Mouse (Mus musculus) heart, adult 2 months (tissue): ENCODE measurements around the gene Cnnm1. TPM values are rescaled to one million over a fixed set of nuclear protein-coding genes. Genes with fewer than 3 reads are reported as not detected.

ENCODE experiments used
- DNase-seq, 2 experiments: peaks; one replicate each; pipeline ENCODE4 v3.0.0; 2021
- H3K27ac ChIP-seq: fragments of 200-600 bp; 2 replicates; pipeline ENCODE4 v1.8.1; 2022
- H3K27me3 ChIP-seq: fragments of 200-500 bp; 2 replicates; pipeline ENCODE4 v1.6.1; 2012; ENCODE audit warnings: mild to moderate bottlenecking, low read length, inconsistent platforms, mixed read lengths; ENCODE audit not compliant: control insufficient read depth, insufficient read depth
- H3K36me3 ChIP-seq: fragments of 200-500 bp; 2 replicates; pipeline ENCODE4 v1.6.1; 2012; ENCODE audit warnings: low read length, inconsistent platforms; ENCODE audit not compliant: control insufficient read depth, insufficient read depth
- H3K4me1 ChIP-seq: fragments of 200-500 bp; 2 replicates; pipeline ENCODE4 v1.6.1; 2011; ENCODE audit warnings: low read length; ENCODE audit not compliant: control insufficient read depth, insufficient read depth
- H3K4me3 ChIP-seq: fragments of 200-600 bp; 2 replicates; pipeline ENCODE4 v1.8.1; 2022
- H3K79me2 ChIP-seq: fragments of 200-500 bp; replicated peaks from 2 replicates; pipeline ENCODE4 v1.6.1; 2012; ENCODE audit warnings: mild to moderate bottlenecking, inconsistent platforms, low read length, moderate library complexity, mixed read lengths; ENCODE audit not compliant: control insufficient read depth, insufficient read depth
- H3K9ac ChIP-seq: fragments of 200-500 bp; 2 replicates; pipeline ENCODE4 v1.6.1; 2012; ENCODE audit warnings: low read depth, mild to moderate bottlenecking, control low read depth, inconsistent platforms, low read length, mixed read lengths
- CTCF ChIP-seq: fragments of 200-600 bp; IDR thresholded peaks from 2 replicates; pipeline ENCODE4 v1.8.1; 2022; ENCODE audit warnings: antibody characterized with exemption, mild to moderate bottlenecking, moderate library complexity
- EP300 ChIP-seq: fragments of 200-500 bp; IDR thresholded peaks from 2 replicates; pipeline ENCODE4 v1.6.1; 2011; ENCODE audit warnings: low read depth, low read length, control low read depth; ENCODE audit not compliant: insufficient read depth
- POLR2A ChIP-seq: fragments of 200-500 bp; IDR thresholded peaks from 2 replicates; pipeline ENCODE4 v1.6.1; 2011; ENCODE audit warnings: mild to moderate bottlenecking, low read depth, low read length, control low read depth; ENCODE audit not compliant: insufficient read depth
- WGBS: fragments of 180-500 bp; shearing (Covaris S2); methylation state at CpG from one replicate; pipeline ENCODE4 v1.1.7; 2018; 5-methylcytosine and 5-hydroxymethylcytosine counted together
- intact Hi-C: fragments of 180-260 bp; cut with DNase I; formaldehyde crosslinking; loops from one replicate; pipeline ENCODE4 v1.15.1; 2025
- polyA plus RNA-seq: library from polyadenylated mRNA; depleted of rRNA; stranded (reverse); fragments of >200 nt; gene quantifications from 2 replicates; pipeline ENCODE4 v1.2.3, GENCODE M21; 2012; rRNA removed
- total RNA-seq, 2 experiments: library from RNA; stranded (reverse); gene quantifications; 2 replicates each; pipeline ENCODE4 v1.2.3; 2021

Cnnm1 gene
- total and polyA plus RNA-seq, 3 experiments = 0.04 to 0.05 (median 0.05) TPM

- no peak for DNase-seq
- intact Hi-C loops = no loop called here
- H3K4me1 ChIP-seq = no peaks in the 10 kb centered on the region
- no peak overlapping the region for H3K27ac ChIP-seq
- H3K79me2 ChIP-seq = no peaks in the 10 kb centered on the region
- 16% methylated on average over 19 of the region's 19 CpGs for WGBS
- 0 out of 2 replicates have a peak, but pooled peaks cover 2% of the 10 kb centered on the region for H3K27me3 ChIP-seq
- no peak overlapping the region for H3K4me3 ChIP-seq
- TF ChIP-seq CTCF (no peak), POLR2A (no peak), EP300 (no peak)
- H3K36me3 ChIP-seq = no peaks in the 10 kb centered on the region
- no peak overlapping the region for H3K9ac ChIP-seq
Measured at GRCm38 (mm10) chr19:43546337-43547117, 106.3 kb downstream of the Cnnm1 start.

Other genes with a start within 250 kb of the Cnnm1 start
- gene Hpse2, start 52.1 kb upstream of the Cnnm1 start, total RNA-seq = under 1 TPM in 1 of 2 experiments, not detected in 1; 0.25 TPM
- gene Hpse2, start 52.1 kb upstream of the Cnnm1 start, polyA plus RNA-seq = 0.03 and 0.14 TPM in 2 replicates
- 1,000 to 10,000 TPM in 1 of 2 experiments, 100 to 1,000 TPM in 1; 956 to 1,224 TPM for gene Got1, start 84.2 kb downstream of the Cnnm1 start, total RNA-seq
- 575 and 746 TPM in 2 replicates for gene Got1, start 84.2 kb downstream of the Cnnm1 start, polyA plus RNA-seq
- gene Nkx2-3, start 171.9 kb downstream of the Cnnm1 start, total RNA-seq = not detected
- gene Nkx2-3, start 171.9 kb downstream of the Cnnm1 start, polyA plus RNA-seq = not detected in 2 replicates
- gene Slc25a28, start 234.4 kb downstream of the Cnnm1 start, total RNA-seq = 10 to 100 TPM; 23.3 to 31.7 TPM
- 48.3 and 50.0 TPM in 2 replicates for gene Slc25a28, start 234.4 kb downstream of the Cnnm1 start, polyA plus RNA-seq
- gene Entpd7, start 249.2 kb downstream of the Cnnm1 start, total RNA-seq = 1 to 10 TPM; 2.6 to 2.9 TPM
- gene Entpd7, start 249.2 kb downstream of the Cnnm1 start, polyA plus RNA-seq = 1.8 and 2.0 TPM in 2 replicates